Mouse (Mus musculus) right cerebral cortex, postnatal 4 days (tissue): ENCODE data around the gene D17Wsu92e.

Source experiments
- DNase-seq: peaks from one replicate; pipeline ENCODE4 v3.0.0-alpha.2; 2022

D17Wsu92e gene

GRCm38 (mm10) chr17:27821407-27822338, 1.2 kb upstream of the D17Wsu92e start:
- DNase-seq: peak; percentile 41

- DNase-seq: peak; percentile 47
Observed at GRCm38 (mm10) chr17:27819971-27820567, 379 bp downstream of the D17Wsu92e start.

- peak; percentile 26 for DNase-seq
Observed at GRCm38 (mm10) chr17:27819521-27819970, 902 bp downstream of the D17Wsu92e start.

- DNase-seq: no peak
Observed at GRCm38 (mm10) chr17:27819011-27819410, 1.4 kb downstream of the D17Wsu92e start.

- DNase-seq: no peak
Observed at GRCm38 (mm10) chr17:27814606-27815005, 5.8 kb downstream of the D17Wsu92e start.

- no peak for DNase-seq
Observed at GRCm38 (mm10) chr17:27811980-27812379, 8.5 kb downstream of the D17Wsu92e start.

GRCm38 (mm10) chr17:27810569-27811331, 9.7 kb downstream of the D17Wsu92e start:
- DNase-seq: no peak

- DNase-seq: no peak
Observed at GRCm38 (mm10) chr17:27807542-27808078, 12.8 kb downstream of the D17Wsu92e start.

- DNase-seq: no peak
Observed at GRCm38 (mm10) chr17:27804803-27805770, 15.4 kb downstream of the D17Wsu92e start.

- DNase-seq: no peak
Observed at GRCm38 (mm10) chr17:27804156-27804690, 16.2 kb downstream of the D17Wsu92e start.

- DNase-seq: no peak
Observed at GRCm38 (mm10) chr17:27803752-27804151, 16.7 kb downstream of the D17Wsu92e start.

GRCm38 (mm10) chr17:27800710-27801648, 19.5 kb downstream of the D17Wsu92e start:
- DNase-seq: no peak

- no peak for DNase-seq
Observed at GRCm38 (mm10) chr17:27799771-27800584, 20.5 kb downstream of the D17Wsu92e start.

GRCm38 (mm10) chr17:27797341-27797872, 23.0 kb downstream of the D17Wsu92e start:
- DNase-seq: peak; percentile 14

GRCm38 (mm10) chr17:27796780-27797179, 23.7 kb downstream of the D17Wsu92e start:
- peak; percentile 38 for DNase-seq

GRCm38 (mm10) chr17:27793144-27793543, 27.3 kb downstream of the D17Wsu92e start:
- no peak for DNase-seq

- no peak for DNase-seq
Observed at GRCm38 (mm10) chr17:27792516-27792915, 27.9 kb downstream of the D17Wsu92e start.

- DNase-seq: no peak
Observed at GRCm38 (mm10) chr17:27791556-27791955, 28.9 kb downstream of the D17Wsu92e start.

- DNase-seq: no peak
Observed at GRCm38 (mm10) chr17:27790976-27791375, 29.5 kb downstream of the D17Wsu92e start.
